Mouse (Mus musculus) G1E (cell line): Measurements from ENCODE around the gene Foxr1. TPM values are rescaled to one million over a fixed set of nuclear protein-coding genes. Genes with fewer than 3 reads are reported as not detected.
"Not testable (repeated sequence)": the region's sequence is repeated elsewhere in the genome, so short reads cannot be mapped to it uniquely, and the experiment has no call there.

ENCODE experiments used
- ATAC-seq: 2 replicates; pipeline ENCODE4 v1.8.0; 2016; ENCODE audit warnings: mild to moderate bottlenecking; ENCODE audit not compliant: insufficient number of reproducible peaks, poor library complexity, low FRiP score, severe bottlenecking; ENCODE audit errors: extremely low read depth
- DNase-seq: peaks from one replicate; pipeline ENCODE4 v3.0.0; 2012; ENCODE audit warnings: low spot score
- H3K27me3 ChIP-seq: 2 replicates; pipeline ENCODE4 v1.6.1; 2012; ENCODE audit warnings: mild to moderate bottlenecking, low read length, inconsistent platforms; ENCODE audit not compliant: insufficient read depth
- H3K36me3 ChIP-seq: replicated peaks from 2 replicates; pipeline ENCODE3; 2012; ENCODE audit warnings: mild to moderate bottlenecking, inconsistent platforms
- H3K4me1 ChIP-seq: 2 replicates; pipeline ENCODE4 v1.6.1; 2012; ENCODE audit warnings: low read depth, low read length, inconsistent platforms, mixed read lengths; ENCODE audit not compliant: insufficient read depth
- H3K4me3 ChIP-seq: 2 replicates; pipeline ENCODE4 v1.5.1; 2012; ENCODE audit warnings: low read depth, mild to moderate bottlenecking, inconsistent platforms, low read length, moderate library complexity, mixed read lengths
- H3K9me3 ChIP-seq: replicated peaks from 2 replicates; pipeline ENCODE4 v1.6.1; 2012; ENCODE audit warnings: inconsistent platforms
- CTCF ChIP-seq: IDR thresholded peaks from 2 replicates; pipeline ENCODE4 v1.5.1; 2012; ENCODE audit warnings: low read depth, low read length, inconsistent platforms, mixed read lengths
- GATA1 ChIP-seq: IDR thresholded peaks from 2 replicates; pipeline ENCODE4 v1.6.1; 2012; ENCODE audit warnings: borderline replicate concordance, low read length, inconsistent platforms, mixed read lengths
- GATA2 ChIP-seq: IDR thresholded peaks from 2 replicates; pipeline ENCODE4 v1.6.1; 2012; ENCODE audit warnings: low read depth, low read length, inconsistent platforms, borderline replicate concordance
- POLR2AphosphoS5 ChIP-seq: IDR thresholded peaks from 2 replicates; pipeline ENCODE4 v1.6.1; 2012; ENCODE audit warnings: low read depth, low read length, inconsistent platforms; ENCODE audit not compliant: insufficient replicate concordance
- TAL1 ChIP-seq: conservative IDR thresholded peaks from 2 replicates; pipeline ENCODE4 v1.6.1; 2012; ENCODE audit warnings: low read depth, low read length, inconsistent platforms, mixed read lengths
- polyA plus RNA-seq: library from polyadenylated mRNA; stranded (reverse); fragments of >175 nt; gene quantifications from 2 replicates; pipeline ENCODE4 v1.2.3, GENCODE M21; 2012
- total RNA-seq, 2 experiments: library from RNA; stranded (forward) in 1 of 2; stranded (reverse) in 1 of 2; fragments of 200-1000 nt in 1 of 2; fragments of >200 nt in 1 of 2; fragmentation: Nextera tagmentation in 1 of 2; gene quantifications; 2 replicates each; pipeline ENCODE4 v1.2.3; 2014 to 2017

Foxr1 gene
- total and polyA plus RNA-seq, 3 experiments, result 0.11 TPM; not detected in 2

GRCm38 (mm10) chr9:44468224-44468623, 27.3 kb upstream of the Foxr1 start:
- DNase-seq (no peak), ATAC-seq (no peak)
- Histone ChIP-seq H3K27me3 (peaks cover 20% of the 10 kb centered on the region), H3K9me3 (no peaks in the 10 kb centered on the region), H3K4me3 (no peak overlapping the region), H3K4me1 (no peaks in the 10 kb centered on the region), H3K36me3 (no peaks in the 10 kb centered on the region)
- TF ChIP-seq GATA2 (no peak), GATA1 (no peak), TAL1 (no peak), POLR2AphosphoS5 (no peak), CTCF (no peak)

GRCm38 (mm10) chr9:44461950-44462349, 21.0 kb upstream of the Foxr1 start:
- no peaks in the 10 kb centered on the region for H3K4me1 ChIP-seq
- H3K9me3 ChIP-seq, result no peaks in the 10 kb centered on the region
- no peak overlapping the region for H3K4me3 ChIP-seq
- ATAC-seq, result no peak
- TF ChIP-seq POLR2AphosphoS5 (no peak), CTCF (no peak), GATA2 (no peak), GATA1 (no peak), TAL1 (no peak)
- DNase-seq, result no peak
- peaks cover 35% of the 10 kb centered on the region for H3K27me3 ChIP-seq
- no peaks in the 10 kb centered on the region for H3K36me3 ChIP-seq

- H3K4me3 ChIP-seq, result no peak overlapping the region
- H3K4me1 ChIP-seq, result no peaks in the 10 kb centered on the region
- no peak for TF ChIP-seq GATA2
- TF ChIP-seq POLR2AphosphoS5, result no peak
- no peaks in the 10 kb centered on the region for H3K36me3 ChIP-seq
- H3K9me3 ChIP-seq, result no peaks in the 10 kb centered on the region
- peaks cover 54% of the 10 kb centered on the region for H3K27me3 ChIP-seq
- DNase-seq (no peak), ATAC-seq (no peak)
Observed at GRCm38 (mm10) chr9:44457035-44457742, 16.3 kb upstream of the Foxr1 start.

GRCm38 (mm10) chr9:44454891-44455220, 13.9 kb upstream of the Foxr1 start, which contains the start of gene Upk2:
Gene Upk2, minus strand, starts transcription at chr9:44454976.
- TF ChIP-seq POLR2AphosphoS5 (no peak), CTCF (no peak), TAL1 (no peak), GATA1 (no peak), GATA2 (no peak)
- Histone ChIP-seq H3K27me3 (peaks cover 44% of the 10 kb centered on the region), H3K4me1 (no peaks in the 10 kb centered on the region), H3K4me3 (no peak within 1 kb of the TSS), H3K36me3 (no peaks in the 10 kb centered on the region), H3K9me3 (no peaks in the 10 kb centered on the region)
- ATAC-seq (no peak), DNase-seq (no peak)

- no peaks in the 10 kb centered on the region for H3K36me3 ChIP-seq
- no peak overlapping the region for H3K4me3 ChIP-seq
- H3K27me3 ChIP-seq, result peaks cover 40% of the 10 kb centered on the region
- DNase-seq (peak; percentile 60), ATAC-seq (no peak; the same call in 1 of the 2 replicates)
- TF ChIP-seq TAL1 (no peak), CTCF (peak; percentile 44; the same call in 1 of the 2 replicates), GATA1 (no peak), GATA2 (no peak)
- H3K9me3 ChIP-seq, result no peaks in the 10 kb centered on the region
- no peaks in the 10 kb centered on the region for H3K4me1 ChIP-seq
Observed at GRCm38 (mm10) chr9:44454132-44454890, 13.4 kb upstream of the Foxr1 start.

- H3K36me3 ChIP-seq, result no peaks in the 10 kb centered on the region
- TF ChIP-seq CTCF, result no peak
- TF ChIP-seq POLR2AphosphoS5, result no peak
- TF ChIP-seq GATA2, result no peak
- TF ChIP-seq GATA1, result no peak
- no peak for TF ChIP-seq TAL1
- H3K4me3 ChIP-seq, result no peak overlapping the region
- no peaks in the 10 kb centered on the region for H3K4me1 ChIP-seq
- peaks cover 31% of the 10 kb centered on the region for H3K27me3 ChIP-seq
- no peak for ATAC-seq
- no peak for DNase-seq
- no peaks in the 10 kb centered on the region for H3K9me3 ChIP-seq
Observed at GRCm38 (mm10) chr9:44450387-44450786, 9.5 kb upstream of the Foxr1 start.

- H3K4me3 ChIP-seq, H3K36me3 ChIP-seq, ATAC-seq, H3K27me3 ChIP-seq, H3K4me1 ChIP-seq, H3K9me3 ChIP-seq, DNase-seq: not testable (repeated sequence)
Observed at GRCm38 (mm10) chr9:44444402-44445025, 3.6 kb upstream of the Foxr1 start.
